Mouse (Mus musculus) frontal cortex, postnatal 25 days (tissue): ENCODE measurements around the gene Acvr1b.

Source experiments
- DNase-seq, 2 experiments: peaks; one replicate each; pipeline ENCODE4 v3.0.0; 2022; ENCODE audit warnings: low spot score in 2 of 2

Acvr1b gene

GRCm38 (mm10) chr15:101146100-101146965 lies 27.5 kb upstream of the Acvr1b start:
- DNase-seq = no peak

- DNase-seq = no peak
Measured at GRCm38 (mm10) chr15:101147115-101147909, 26.6 kb upstream of the Acvr1b start.

DNA sequence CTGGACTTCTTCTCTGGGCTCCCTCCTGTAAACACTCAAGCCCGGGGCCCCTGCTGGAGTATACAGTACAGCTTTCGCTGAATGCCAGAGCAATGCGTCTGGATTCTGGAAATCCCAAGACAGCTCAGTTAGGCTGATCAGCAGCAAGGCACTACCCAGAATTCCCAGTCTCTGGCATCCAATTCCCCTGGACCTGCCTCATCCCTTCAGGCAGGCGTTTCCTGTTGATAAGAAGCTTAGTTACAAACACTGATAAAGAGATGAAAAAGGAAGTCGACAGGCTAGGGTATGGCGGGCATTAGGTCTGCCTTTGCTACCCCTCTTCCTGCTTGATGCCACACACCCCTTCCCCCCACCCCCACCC lies 26.0 kb upstream of the Acvr1b start:
- DNase-seq = no peak

DNA sequence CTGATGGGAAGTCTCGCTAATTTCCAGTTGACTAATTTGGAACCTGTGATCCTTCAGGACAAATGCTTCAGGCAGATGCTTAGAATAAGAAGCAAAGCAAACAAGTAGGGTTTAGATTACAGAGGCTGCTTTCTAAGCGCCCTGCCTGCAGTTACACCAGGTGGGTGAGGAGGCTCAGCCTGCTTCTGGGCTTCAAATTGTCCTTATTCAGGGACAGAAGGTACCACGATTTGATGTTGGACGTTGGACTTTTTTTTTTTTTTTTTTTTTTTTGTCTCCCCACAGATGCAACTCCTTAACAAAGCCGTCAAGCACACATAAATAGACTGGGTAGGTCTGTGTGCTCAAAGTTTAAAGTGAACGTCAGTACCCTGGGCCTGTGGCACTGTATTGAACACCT lies 25.3 kb upstream of the Acvr1b start:
- DNase-seq = no peak

DNA sequence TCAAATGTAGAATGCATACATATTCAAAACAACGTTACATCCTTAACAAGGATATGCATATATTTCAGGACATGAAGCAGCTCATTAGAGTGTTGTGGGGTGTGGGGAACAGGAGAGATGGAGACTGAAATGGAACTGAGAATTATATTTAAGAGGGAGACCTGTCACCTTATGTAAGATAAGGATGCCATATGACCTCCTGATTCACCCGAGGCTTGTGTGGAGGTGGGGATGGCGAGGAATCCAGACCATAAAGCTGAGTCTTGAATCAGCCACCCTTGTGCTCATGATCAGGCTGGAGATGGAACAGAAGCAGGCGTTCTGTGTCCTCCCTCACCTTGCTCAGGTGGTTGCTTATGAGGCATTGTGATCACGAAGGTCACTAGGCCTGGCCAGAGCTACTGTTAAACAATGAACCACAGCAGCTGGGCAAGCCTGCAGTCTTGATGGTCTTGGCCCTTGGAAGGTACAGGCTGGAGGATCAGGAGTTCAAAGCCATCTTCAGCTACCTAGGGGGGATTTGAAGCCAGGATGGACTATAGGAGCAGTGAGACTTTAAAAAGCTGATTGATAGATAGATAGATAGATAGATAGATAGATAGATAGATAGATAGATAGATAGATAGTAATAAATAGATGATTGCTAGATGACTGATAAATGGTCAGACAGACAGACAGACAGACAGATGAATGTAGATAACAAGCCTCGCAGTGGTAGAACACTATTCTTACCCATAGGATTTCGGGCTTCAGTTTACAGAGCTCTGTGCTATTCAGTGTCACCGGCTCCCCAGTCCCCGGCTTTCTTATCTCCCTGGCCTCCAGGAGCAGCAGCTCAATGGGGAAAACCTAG lies 22.2 kb upstream of the Acvr1b start:
- DNase-seq = no peak

GRCm38 (mm10) chr15:101154700-101155616 lies 18.9 kb upstream of the Acvr1b start:
- DNase-seq = no peak

DNA sequence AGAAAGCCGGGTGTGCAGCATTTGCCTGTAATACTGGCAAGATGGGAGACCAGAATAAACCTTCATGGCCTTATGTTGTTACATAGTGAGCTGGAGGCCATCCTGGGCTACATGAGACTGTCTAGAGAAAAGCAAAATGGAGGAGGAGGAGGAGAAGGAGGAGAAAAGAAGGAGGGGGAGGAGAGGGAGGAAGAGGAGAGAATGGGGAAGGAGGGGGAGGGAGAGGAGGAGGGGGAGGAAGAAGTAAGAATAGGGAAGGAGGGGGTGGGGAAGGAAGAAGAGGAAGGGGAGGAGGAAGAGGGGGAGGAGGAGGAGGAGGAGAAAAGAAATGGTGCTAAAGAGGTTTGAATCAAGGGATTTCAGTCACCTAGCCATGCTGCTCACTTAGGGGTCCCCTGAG lies 13.7 kb upstream of the Acvr1b start:
- no peak for DNase-seq

- DNase-seq = no peak
Measured at GRCm38 (mm10) chr15:101160591-101160990, 13.3 kb upstream of the Acvr1b start.

- no peak for DNase-seq
Measured at GRCm38 (mm10) chr15:101161534-101161933, 12.3 kb upstream of the Acvr1b start.

DNA sequence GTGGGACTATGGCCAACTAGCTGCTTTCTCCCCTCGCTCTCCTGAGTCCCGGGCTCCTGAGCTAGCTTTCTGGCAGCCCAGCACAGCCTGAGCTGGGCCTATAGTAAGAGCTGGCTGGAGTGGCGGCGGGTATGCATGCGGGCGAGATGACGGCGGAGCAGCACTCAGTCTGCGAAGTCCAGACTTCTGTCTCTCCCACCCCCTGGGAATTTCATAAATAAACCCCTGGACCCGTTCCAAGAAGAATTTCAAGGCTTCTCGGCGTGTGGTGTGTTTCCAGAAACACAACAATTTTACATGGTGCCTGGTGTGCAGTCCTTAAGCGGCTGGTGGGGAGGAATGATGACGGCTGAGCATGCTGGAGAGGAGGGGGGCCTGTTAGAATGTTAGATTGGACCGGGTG lies 10.8 kb upstream of the Acvr1b start:
- no peak for DNase-seq

- DNase-seq = no peak
Measured at GRCm38 (mm10) chr15:101163854-101164253, 10.0 kb upstream of the Acvr1b start.

DNA sequence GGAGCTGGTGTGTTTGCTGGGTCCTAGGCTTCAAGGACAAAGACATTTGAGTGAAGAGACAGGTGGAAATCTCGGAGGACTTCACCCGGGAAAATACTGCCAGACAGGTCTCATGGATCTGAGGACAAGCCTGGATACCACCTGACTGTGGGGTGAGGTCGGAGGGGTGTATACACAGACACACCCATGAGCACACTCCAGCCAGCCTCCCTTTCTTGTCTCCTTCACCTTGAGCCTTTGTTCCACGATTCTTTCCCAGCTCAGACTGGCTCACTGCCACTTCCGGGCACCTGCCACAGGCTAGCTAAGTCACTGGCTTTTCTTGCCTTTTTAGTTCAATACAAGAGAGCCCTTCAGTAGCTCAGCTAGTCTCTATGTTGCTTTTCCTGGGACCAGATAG lies 9.6 kb upstream of the Acvr1b start:
- DNase-seq = no peak

- no peak for DNase-seq
Measured at GRCm38 (mm10) chr15:101165658-101166437, 8.0 kb upstream of the Acvr1b start.

GRCm38 (mm10) chr15:101167553-101167952 lies 6.3 kb upstream of the Acvr1b start:
- DNase-seq = no peak

- no peak for DNase-seq
Measured at GRCm38 (mm10) chr15:101169910-101170309, 4.0 kb upstream of the Acvr1b start.

DNA sequence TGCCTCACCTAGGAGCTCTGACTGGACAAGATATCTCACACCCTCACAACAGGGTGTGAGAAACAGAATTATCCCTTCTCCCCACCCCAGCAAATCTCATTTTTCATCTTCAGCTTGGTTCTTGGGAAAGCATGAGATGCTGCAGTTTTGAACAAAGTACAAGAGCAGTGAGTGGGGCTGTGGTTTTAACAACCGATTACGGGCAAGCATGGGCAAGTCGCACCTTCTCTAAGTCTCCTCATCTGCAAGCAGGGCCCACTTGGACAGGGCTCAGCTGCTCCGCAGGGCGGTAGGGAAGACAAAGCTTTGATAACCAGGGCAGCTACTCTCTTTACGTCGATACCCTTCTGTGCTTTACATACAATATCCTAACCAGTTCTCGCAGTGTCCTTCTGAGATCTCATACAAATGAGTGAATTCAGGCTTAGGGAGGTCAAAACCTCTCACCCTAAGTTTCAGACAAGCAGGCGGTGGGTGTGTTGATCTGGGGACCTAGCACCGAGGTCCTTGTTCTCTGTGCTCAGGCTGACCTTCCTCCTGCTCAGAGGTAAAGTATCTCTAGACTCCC lies 3.4 kb upstream of the Acvr1b start:
- DNase-seq = no peak

DNA sequence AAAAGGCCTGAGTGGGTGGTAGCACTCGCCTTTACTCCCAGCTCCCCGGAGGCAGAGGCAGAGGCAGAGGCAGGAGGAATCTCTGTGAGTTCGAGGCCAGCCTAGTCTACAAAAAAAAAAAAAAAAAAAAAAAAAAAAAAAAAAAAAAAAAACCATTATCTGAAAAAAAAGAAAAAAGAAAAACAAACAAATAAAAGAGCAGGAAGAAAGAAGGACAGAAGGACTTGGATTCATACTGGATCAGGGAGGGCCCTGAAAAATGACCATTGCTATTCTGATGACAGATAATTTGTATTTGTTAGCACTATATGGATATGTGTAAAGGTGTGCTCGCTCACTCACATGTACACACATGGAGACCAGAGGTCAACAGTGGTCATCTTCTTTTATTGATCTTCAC lies 2.6 kb upstream of the Acvr1b start:
- DNase-seq = no peak

DNA sequence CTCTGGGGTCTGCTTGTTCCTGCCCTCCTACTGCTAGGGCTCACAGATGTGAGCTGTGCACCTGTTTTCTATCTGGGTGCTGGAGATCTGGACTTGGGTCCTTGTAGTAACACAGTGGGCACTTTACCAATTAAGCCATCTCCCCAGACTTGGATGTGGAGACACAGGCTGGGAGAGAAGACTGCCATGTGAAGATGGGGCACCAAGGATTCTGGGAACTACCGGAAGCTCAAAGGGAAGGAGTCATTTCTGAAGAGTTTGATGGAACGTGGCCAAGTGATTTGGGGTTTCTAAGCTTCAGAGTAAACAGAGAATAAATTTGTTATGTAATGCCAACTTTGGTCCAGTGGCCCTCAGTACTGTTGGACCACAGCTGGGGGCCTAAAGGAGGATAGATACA lies 1.9 kb upstream of the Acvr1b start:
- DNase-seq = no peak

DNA sequence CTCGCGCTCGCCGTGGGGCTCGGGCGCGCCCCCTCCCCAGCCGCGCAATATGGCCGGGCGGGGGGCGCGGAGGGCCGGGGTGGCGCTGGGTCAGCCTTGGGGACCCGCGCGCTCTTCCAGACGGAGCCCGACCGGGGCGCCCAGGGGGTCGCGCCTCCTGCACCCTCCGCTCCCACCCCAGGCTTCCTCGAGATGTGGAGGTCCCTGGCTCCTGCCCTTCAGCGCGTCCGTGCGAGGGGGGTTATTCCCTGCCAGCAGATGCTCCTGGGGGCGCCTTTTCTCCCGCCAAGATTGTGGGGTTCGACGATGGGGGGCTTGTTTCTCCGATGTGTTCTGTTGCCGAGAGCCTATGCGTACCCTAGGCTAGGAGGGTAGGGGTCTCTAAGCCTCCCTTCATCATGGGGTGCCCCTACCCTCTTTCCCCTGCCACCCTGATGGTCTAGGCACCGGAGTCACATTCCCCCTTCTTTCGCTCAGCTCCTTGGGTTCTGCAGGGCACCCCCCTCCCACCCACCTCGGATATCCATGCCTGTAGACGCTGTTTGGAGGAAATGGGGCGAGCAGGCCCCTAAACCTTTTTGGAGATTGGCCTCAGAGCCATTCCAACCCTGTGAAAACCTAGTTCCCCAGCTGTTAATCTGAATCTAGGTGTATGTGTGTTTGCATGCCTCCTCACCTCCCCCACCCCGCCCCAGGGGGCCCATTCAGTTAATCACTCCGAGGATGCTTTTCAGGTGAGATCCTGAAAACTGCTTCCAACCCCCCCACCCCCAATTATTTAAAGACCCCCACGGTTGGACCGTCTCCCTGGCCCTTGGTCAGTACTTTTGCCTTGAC lies 645 bp downstream of the Acvr1b start:
- no peak for DNase-seq
